Mouse (Mus musculus) megakaryocyte, embryonic 14.5 days (primary cell): ENCODE measurements at regions not wholly inside any gene's neighbourhood (a gene's known extent, or its start where the extent isn't known, plus 50 kb on each side); places are given as distances from the start of the nearest gene placed in this dataset.

ENCODE experiments used
- FLI1 ChIP-seq: IDR thresholded peaks from 2 replicates; pipeline ENCODE4 v1.6.1; 2012; ENCODE audit warnings: low read length, inconsistent platforms, mixed read lengths
- GATA1 ChIP-seq: IDR thresholded peaks from 3 replicates; pipeline ENCODE4 v1.6.1; 2012; ENCODE audit warnings: mixed read lengths, low read length, inconsistent platforms, borderline replicate concordance

DNA sequence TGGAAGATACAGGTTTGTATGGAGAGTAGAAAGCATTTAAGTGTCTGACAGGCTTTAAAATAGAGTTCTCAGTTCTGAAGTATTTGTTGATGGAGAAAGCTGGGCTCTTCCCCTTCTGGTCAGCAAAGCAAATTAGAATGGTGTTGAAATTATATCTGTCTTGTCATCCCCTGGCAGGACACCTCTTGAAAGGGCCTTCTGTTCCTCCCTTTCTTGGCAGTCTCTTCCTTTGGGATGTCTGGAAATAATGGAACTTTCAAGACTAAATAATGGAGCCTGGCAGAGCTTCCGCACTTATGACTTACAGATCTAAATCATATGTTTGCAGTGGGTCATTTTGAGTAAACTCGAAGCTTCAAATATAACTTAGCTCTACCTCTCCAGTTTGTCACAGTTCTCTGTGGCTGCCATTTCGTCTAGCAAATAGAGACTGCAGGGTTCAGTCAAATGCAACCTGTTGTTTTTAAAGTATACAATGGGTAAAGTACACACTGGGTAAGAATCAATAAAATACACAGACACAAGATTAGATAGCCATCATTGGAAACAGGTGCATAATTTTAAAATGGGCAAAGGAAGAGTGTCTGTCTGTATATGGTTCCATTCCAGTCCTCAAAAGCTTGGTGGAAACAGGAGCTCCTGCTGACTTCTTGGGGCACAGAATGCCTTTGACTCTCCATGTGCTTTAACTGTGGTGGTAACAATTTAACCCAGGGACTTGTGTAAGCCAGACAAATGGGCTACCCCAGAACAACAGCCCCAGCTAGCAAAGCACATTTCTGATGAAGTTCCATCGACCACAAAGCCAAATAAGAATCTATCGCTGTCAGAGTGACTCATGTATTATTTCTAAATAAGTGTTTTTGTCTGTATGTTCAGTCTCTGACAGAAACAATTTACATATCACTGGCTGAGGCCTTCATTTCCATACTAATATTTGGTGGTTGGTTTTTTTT, 3524.4 kb upstream of the Gm7489 start:
- no peak for TF ChIP-seq GATA1
- TF ChIP-seq FLI1 = no peak
